Mouse (Mus musculus) neutrophil, adult 5-6 weeks (primary cell): ENCODE results near the gene Slc2a1. TPM values are rescaled to one million over a fixed set of nuclear protein-coding genes. Genes with fewer than 3 reads are reported as not detected.

Source experiments
- ATAC-seq: fragments of 151-379, 151-347 bp; 2 replicates; pipeline ENCODE4 v1.8.0; 2017; ENCODE audit warnings: mild to moderate bottlenecking, moderate TSS enrichment; ENCODE audit not compliant: insufficient number of reproducible peaks, poor library complexity, low FRiP score, severe bottlenecking; ENCODE audit errors: extremely low read depth
- total RNA-seq: library from RNA; stranded (forward); fragments of 200-1000 nt; gene quantifications from 2 replicates; pipeline ENCODE4 v1.2.3, GENCODE M21; 2017

The Slc2a1 gene
- total RNA-seq, 1 experiment from 2014 or later, result 70.1 TPM

DNA sequence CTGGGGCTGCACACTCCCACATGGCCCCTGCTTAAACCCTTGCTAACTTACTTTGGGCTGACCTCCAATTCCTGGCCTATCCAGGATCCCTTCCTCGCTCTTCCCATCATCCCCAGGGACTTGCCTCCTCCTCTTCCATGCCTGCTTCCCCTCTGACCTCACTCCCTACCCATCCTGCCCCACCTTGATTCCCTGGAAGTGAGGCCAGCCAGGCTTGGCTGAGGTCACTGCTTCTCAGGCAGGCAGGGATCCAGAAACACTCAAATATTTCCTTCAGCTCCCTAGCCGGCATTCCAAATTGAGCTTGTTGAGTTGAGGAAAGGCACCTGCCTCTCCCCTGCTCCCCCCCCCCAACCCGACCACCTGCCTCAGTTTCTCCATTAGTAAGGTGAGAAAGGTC is 12.1 kb upstream of the Slc2a1 start:
- no peak for ATAC-seq

- ATAC-seq, result no peak
These were observed 11.1 kb upstream of the Slc2a1 start for GRCm38 (mm10) chr4:119097421-119097820.

DNA sequence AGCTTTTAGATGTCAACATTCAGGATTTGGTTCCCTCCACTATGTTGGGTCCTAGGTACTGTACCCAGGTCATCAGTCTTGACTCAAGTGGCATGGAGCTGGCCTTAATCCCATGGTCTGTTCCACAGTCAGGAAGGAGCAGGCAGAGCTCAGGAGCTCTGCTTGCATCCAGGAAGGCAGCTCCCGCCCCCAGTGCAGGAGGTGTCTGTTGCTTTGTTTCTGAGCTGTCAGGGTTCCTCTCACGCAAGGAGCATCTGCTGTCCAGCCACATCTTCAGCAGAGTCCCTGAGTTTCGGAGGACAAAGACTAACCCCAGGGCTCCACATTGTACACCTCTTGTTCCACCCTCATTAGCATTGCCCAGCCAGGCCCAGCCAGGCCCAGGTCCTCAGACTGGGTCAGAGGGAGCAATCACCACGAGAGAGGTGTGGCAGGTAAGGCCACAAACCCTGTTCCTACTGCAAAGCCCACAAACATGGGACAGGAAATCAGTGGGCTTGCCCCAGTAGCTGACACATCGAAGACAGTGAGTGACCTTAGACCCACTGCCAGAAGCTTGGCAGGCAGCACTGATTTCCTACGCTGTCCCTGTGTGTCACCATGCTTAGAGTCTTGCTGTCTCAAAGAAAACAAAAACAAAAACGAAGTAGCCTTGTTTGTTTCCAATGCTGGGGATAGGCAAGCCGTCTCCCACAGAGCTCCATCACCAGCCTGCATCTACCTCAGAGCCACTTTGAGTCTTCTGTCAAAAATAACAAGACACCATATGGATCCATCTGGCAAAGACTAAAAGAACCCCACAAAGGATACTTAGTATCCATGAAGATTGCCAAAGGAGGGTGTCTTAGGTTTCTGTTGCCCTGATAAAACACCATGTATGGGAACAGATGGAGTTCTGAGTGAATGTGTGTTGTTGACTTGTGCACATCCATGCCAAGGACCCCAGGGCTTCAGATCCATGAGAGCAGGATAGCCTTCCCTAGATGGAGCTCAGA is 10.0 kb upstream of the Slc2a1 start:
- ATAC-seq, result no peak

- no peak for ATAC-seq
These were observed 7.1 kb upstream of the Slc2a1 start for GRCm38 (mm10) chr4:119101392-119101791.

DNA sequence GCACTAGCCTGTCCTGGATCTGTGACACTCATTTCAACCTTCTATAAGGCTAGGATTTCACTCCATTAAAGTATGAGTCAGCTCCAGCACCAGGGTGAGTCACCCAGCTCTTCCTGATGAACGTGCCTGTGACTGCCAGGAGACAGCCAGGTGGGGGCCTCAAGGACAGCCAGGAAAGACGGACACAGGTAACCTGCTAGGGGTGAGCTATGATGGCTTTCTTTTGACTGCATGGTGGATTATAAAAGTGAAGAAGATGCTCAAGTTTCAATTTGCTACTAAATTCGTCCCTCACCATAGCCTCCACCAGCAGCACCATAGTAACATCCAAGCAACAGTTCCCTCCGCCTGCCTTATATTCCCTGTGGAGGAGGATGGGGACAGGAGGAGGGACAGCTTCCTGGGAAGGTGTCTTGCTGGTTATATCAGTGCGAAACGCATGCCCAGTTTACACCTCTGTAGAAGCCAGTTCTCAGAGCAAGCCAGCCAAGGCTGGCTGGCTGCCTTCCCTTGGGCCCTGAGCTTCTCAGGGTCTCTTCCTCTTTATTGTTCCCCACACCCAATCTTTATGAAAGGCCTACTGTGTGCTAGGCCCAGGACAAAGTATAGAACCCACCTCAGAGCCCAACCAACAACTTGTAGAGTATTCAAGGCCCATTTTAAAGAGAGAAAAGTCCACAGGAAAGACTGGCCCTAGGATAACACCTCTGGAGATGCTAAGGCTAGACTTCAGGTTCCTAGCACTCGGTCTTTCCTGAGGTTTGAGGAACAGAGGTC is 6.0 kb upstream of the Slc2a1 start:
- no peak for ATAC-seq

DNA sequence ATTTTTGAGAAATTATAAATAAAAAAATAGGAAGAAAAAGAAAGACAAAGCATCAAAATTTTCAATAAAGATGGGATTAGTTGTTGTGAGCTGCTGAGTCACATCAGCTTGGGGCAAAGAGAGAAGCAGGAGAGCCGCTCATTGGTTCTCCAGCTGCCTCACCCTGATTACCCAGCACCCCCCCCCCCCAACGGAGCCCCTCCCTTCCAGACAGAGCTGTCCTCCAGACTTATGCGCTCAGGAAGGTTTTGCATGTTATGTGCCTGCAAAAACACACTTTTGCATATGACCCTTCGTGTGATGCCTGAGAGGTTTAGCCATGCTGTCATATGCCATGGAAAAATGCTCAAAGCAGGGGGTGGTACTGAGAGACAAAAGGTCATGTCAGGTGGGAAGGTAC is 3.7 kb upstream of the Slc2a1 start:
- ATAC-seq, result no peak

- peak; percentile 72 for ATAC-seq
These were observed 2.8 kb upstream of the Slc2a1 start for GRCm38 (mm10) chr4:119105704-119106103.

- no peak for ATAC-seq
These were observed 644 bp upstream of the Slc2a1 start for GRCm38 (mm10) chr4:119107867-119108266.

DNA sequence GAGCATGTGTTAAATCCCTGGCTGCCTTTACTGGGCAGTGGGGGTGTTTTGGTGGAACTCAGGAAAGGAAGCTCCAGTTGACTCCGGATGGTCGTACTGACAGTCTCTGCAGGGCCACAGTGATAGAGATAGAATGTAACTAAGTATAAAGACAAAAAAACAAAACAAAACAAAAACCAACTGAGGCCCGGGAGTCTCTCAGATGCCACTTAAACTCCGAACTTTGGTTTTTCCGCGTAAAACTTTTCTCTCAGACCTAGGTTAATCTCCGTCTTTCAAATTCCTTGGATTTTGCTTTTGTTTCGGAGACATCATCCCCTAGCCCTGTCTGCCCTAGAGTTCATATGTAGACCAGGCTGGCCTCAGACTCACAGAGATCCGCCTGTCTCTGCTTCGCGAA is 1.1 kb downstream of the Slc2a1 start:
- no peak for ATAC-seq

DNA sequence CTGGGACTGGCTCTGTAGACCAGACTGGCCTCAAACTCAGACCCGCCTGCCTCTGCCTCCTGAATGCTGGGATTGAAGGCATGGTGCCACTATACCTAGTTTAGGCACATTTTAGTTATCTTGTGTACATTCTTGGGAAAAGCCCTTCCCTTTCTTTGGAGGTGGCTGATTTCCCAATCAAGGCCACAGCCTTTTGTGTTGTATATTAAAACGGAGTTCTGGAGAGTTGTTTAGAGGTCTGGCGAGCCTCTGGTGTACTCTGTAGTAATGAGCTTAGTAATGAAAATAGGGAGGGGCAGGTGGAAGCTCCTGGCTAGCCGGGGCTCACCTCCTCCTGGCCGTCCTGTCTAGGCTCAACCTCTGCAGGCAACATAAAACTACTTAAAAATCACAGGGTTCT is 2.0 kb downstream of the Slc2a1 start:
- ATAC-seq, result no peak

GRCm38 (mm10) chr4:119111410-119111809 is 2.9 kb downstream of the Slc2a1 start:
- no peak for ATAC-seq

GRCm38 (mm10) chr4:119112256-119112885 is 3.9 kb downstream of the Slc2a1 start:
- no peak for ATAC-seq

GRCm38 (mm10) chr4:119115611-119116070 is 7.1 kb downstream of the Slc2a1 start:
- ATAC-seq, result no peak

GRCm38 (mm10) chr4:119116336-119116735 is 7.8 kb downstream of the Slc2a1 start:
- peak; percentile 37; the same call in 1 of the 2 replicates for ATAC-seq

GRCm38 (mm10) chr4:119117571-119117970 is 9.1 kb downstream of the Slc2a1 start:
- no peak for ATAC-seq

- ATAC-seq, result peak; percentile 39
These were observed 10.2 kb downstream of the Slc2a1 start for GRCm38 (mm10) chr4:119118659-119119077.

GRCm38 (mm10) chr4:119119354-119119753 is 10.8 kb downstream of the Slc2a1 start:
- no peak for ATAC-seq

GRCm38 (mm10) chr4:119120095-119120494 is 11.6 kb downstream of the Slc2a1 start:
- no peak for ATAC-seq

GRCm38 (mm10) chr4:119121249-119121648 is 12.7 kb downstream of the Slc2a1 start:
- ATAC-seq, result no peak
